In genomic region chr4:152038225-152038984, GRCm38 (mm10) we compare ENCODE assay signal across 7 mouse cellular contexts. TPM values are rescaled to one million over a fixed set of nuclear protein-coding genes. Genes with fewer than 3 reads are reported as not detected.
A peak's percentile ranks its signal among the peaks of the same experiment; 100 is the strongest.
DNase-seq lines count a peak whose midpoint lies in the region; ATAC-seq and TF ChIP-seq lines count a peak whose summit lies in the region.

TSS of gene Tas1r1 (minus strand) at chr4:152038568.

- H3K9ac ChIP-seq in lung, embryonic 15.5 days = peak within 1 kb of the TSS; percentile 92
- peak within 1 kb of the TSS; percentile 86 for H3K9ac ChIP-seq in embryonic facial prominence, embryonic 11.5 days (replicated peaks; ENCODE audit: low read length)
- peak within 1 kb of the TSS; percentile 70 for H3K9ac ChIP-seq in hindbrain, postnatal 0 days (replicated peaks; ENCODE audit: low read length)

- no peak for DNase-seq in lung, postnatal 36 days
- no peak for DNase-seq in embryonic facial prominence, embryonic 11.5 days (ENCODE audit: low spot score)
- peak; percentile 21 for DNase-seq in hindbrain, postnatal 0 days (ENCODE audit: low spot score)
- DNase-seq in adrenal gland, adult (ENCODE audit: inconsistent age in 2 of 2, low spot score in 1 of 2) = no peak
- no peak for DNase-seq in right cerebral cortex, postnatal 25 days

- H3K27ac ChIP-seq in lung, embryonic 15.5 days = no peak within 1 kb of the TSS; the same call in 1 of the 2 replicates
- H3K27ac ChIP-seq in embryonic facial prominence, embryonic 11.5 days (replicated peaks; ENCODE audit: low read depth, low read length) = no peak within 1 kb of the TSS
- H3K27ac ChIP-seq in hindbrain, postnatal 0 days = peak within 1 kb of the TSS; percentile 17; the same call in 1 of the 2 replicates

- no peaks in the 10 kb centered on the region for H3K27me3 ChIP-seq in lung, embryonic 15.5 days
- no peaks in the 10 kb centered on the region for H3K27me3 ChIP-seq in embryonic facial prominence, embryonic 11.5 days (ENCODE audit: control insufficient read depth, insufficient read depth, low read length)
- H3K27me3 ChIP-seq in hindbrain, postnatal 0 days (ENCODE audit: insufficient read depth, low read length) = no peaks in the 10 kb centered on the region
- H3K27me3 ChIP-seq in myocyte (ENCODE audit: control insufficient read depth, insufficient read depth, insufficient read length) = no peaks in the 10 kb centered on the region

- TF ChIP-seq POLR2A in myocyte (IDR thresholded peaks at IDR 0.05; ENCODE audit: insufficient read length, low read depth) = no peak

- peaks cover 14% of the 10 kb centered on the region for H3K4me1 ChIP-seq in lung, embryonic 15.5 days
- H3K4me1 ChIP-seq in embryonic facial prominence, embryonic 11.5 days (ENCODE audit: control insufficient read depth, insufficient read depth, low read length) = no peaks in the 10 kb centered on the region
- H3K4me1 ChIP-seq in hindbrain, postnatal 0 days (ENCODE audit: insufficient read depth, low read length) = peaks cover 7% of the 10 kb centered on the region; the same call in 1 of the 2 replicates

- H3K36me3 ChIP-seq in lung, embryonic 15.5 days = peaks cover 25% of the 10 kb centered on the region
- peaks cover 17% of the 10 kb centered on the region for H3K36me3 ChIP-seq in embryonic facial prominence, embryonic 11.5 days (replicated peaks; ENCODE audit: control insufficient read depth, insufficient read depth, low read depth, low read length)
- peaks cover 25% of the 10 kb centered on the region for H3K36me3 ChIP-seq in hindbrain, postnatal 0 days (ENCODE audit: insufficient read depth, low read length)
- peaks cover 8% of the 10 kb centered on the region for H3K36me3 ChIP-seq in myocyte (ENCODE audit: control insufficient read depth, insufficient read depth)

- ATAC-seq in lung, embryonic 15.5 days (ENCODE audit: borderline replicate concordance, extremely low read depth, low FRiP score, low TSS enrichment) = no peak
- ATAC-seq in embryonic facial prominence, embryonic 11.5 days (replicated peaks; ENCODE audit: insufficient number of reproducible peaks, low FRiP score, low TSS enrichment, low read depth) = 0 out of 2 replicates have a peak, but pooled peaks have one; percentile 44
- no peak for ATAC-seq in hindbrain, postnatal 0 days

- peak within 1 kb of the TSS; percentile 99 for H3K4me3 ChIP-seq in lung, embryonic 15.5 days
- H3K4me3 ChIP-seq in embryonic facial prominence, embryonic 11.5 days (ENCODE audit: low read depth, low read length) = peak within 1 kb of the TSS; percentile 98
- peak within 1 kb of the TSS; percentile 80 for H3K4me3 ChIP-seq in hindbrain, postnatal 0 days (ENCODE audit: low read length)
- peak within 1 kb of the TSS; percentile 68 for H3K4me3 ChIP-seq in myocyte

- peaks cover 37% of the 10 kb centered on the region for H3K79me2 ChIP-seq in myocyte (ENCODE audit: control insufficient read depth, insufficient read depth)

- WGBS in lung, embryonic 15.5 days = 44% methylated on average over 10 of the region's 10 CpGs
- 48% methylated on average over 10 of the region's 10 CpGs for WGBS in embryonic facial prominence, embryonic 11.5 days
- WGBS in hindbrain, postnatal 0 days = 49% methylated on average over 10 of the region's 10 CpGs

- H3K9me3 ChIP-seq in lung, embryonic 15.5 days = no peaks in the 10 kb centered on the region
- H3K9me3 ChIP-seq in embryonic facial prominence, embryonic 11.5 days (replicated peaks; ENCODE audit: control insufficient read depth, low read length) = no peaks in the 10 kb centered on the region
- H3K9me3 ChIP-seq in hindbrain, postnatal 0 days (ENCODE audit: low read length) = no peaks in the 10 kb centered on the region

- no peak for TF ChIP-seq CTCF in hindbrain, postnatal 0 days (IDR thresholded peaks at IDR 0.05; ENCODE audit: low read depth)

- peak within 1 kb of the TSS; percentile 93 for H3K4me2 ChIP-seq in lung, embryonic 15.5 days
- peak within 1 kb of the TSS; percentile 61 for H3K4me2 ChIP-seq in embryonic facial prominence, embryonic 11.5 days (ENCODE audit: low read depth, low read length)
- peak within 1 kb of the TSS; percentile 86 for H3K4me2 ChIP-seq in hindbrain, postnatal 0 days (ENCODE audit: low read depth, low read length)
- peak within 1 kb of the TSS; percentile 85 for H3K4me2 ChIP-seq in myocyte (ENCODE audit: low read depth)

- peak within 1 kb of the TSS; percentile 91 for H3ac ChIP-seq in myocyte (ENCODE audit: control insufficient read depth, insufficient read length)

TF ChIP-seq in myocyte, 11 proteins besides CTCF, POLR2A, EP300 and RAD21:
- TF ChIP-seq USF1 (IDR thresholded peaks at IDR 0.05; ENCODE audit: low read depth) = no peak
- no peak for TF ChIP-seq CEBPB (IDR thresholded peaks at IDR 0.05; ENCODE audit: insufficient read depth, poor library complexity, severe bottlenecking)
- TF ChIP-seq TCF12 (IDR thresholded peaks at IDR 0.05; ENCODE audit: insufficient read depth, poor library complexity, severe bottlenecking) = peak; percentile 90
- peak; percentile 95 to 100 (median 100) for TF ChIP-seq MYOD1 (IDR thresholded peaks at IDR 0.05; ENCODE audit: control insufficient read depth in 1 of 3, insufficient read length in 2 of 3, low read depth in 2 of 3)
- peak; percentile 96 for TF ChIP-seq TCF3 (IDR thresholded peaks at IDR 0.05; ENCODE audit: insufficient read length, low read depth)
- TF ChIP-seq E2F4 (IDR thresholded peaks at IDR 0.05; ENCODE audit: insufficient read depth) = no peak
- peak; percentile 92 to 99 (median 99) for TF ChIP-seq MYOG (IDR thresholded peaks at IDR 0.05; ENCODE audit: control insufficient read depth in 1 of 3, insufficient read depth in 1 of 3, insufficient read length in 2 of 3, low read depth in 2 of 3)
- peak; percentile 54 for TF ChIP-seq SRF (IDR thresholded peaks at IDR 0.05; ENCODE audit: control insufficient read depth, insufficient read length, low read depth)
- no peak for TF ChIP-seq REST (IDR thresholded peaks at IDR 0.05; ENCODE audit: insufficient read depth, insufficient read length)

RNA-seq across cellular contexts. Expression of gene Tas1r1, which starts in this region (rescaled TPM):
- polyA plus RNA-seq in lung, embryonic 15.5 days (2015; fragmentation: Nextera tagmentation; extraction: Ambion mirVana) = 0.40 and 0.42 TPM in 2 replicates
- polyA plus RNA-seq in embryonic facial prominence, embryonic 11.5 days (2014; fragmentation: Nextera tagmentation; extraction: Ambion mirVana) = 0.25 and 0.55 TPM in 2 replicates
- 0.42 and 0.93 TPM in 2 replicates for total RNA-seq in hindbrain, postnatal 0 days (2014; rRNA removed)
- 1.7 TPM in 2 replicates for polyA plus RNA-seq in hindbrain, postnatal 0 days (2015; fragmentation: Nextera tagmentation; extraction: Ambion mirVana)
- polyA plus RNA-seq in myocyte (2012; fragmentation: generic; extraction: Trizol) = 14.7 TPM

Comparison
In these comparisons a context has a peak if more than half of its experiments do, and no peak if none do; other contexts are left out.
1. Peak in ATAC-seq, H3K4me3 ChIP-seq, H3K9ac ChIP-seq and H3K4me2 ChIP-seq in embryonic facial prominence, embryonic 11.5 days; RNA of the gene not detected or under 1 TPM.